Mouse (Mus musculus) thymus, adult 18-20 months (tissue): Measurements from ENCODE around the gene Rpl36a-ps1.

Source experiments
- DNase-seq, 2 experiments: peaks; one replicate each; pipeline ENCODE4 v3.0.0; 2022; ENCODE audit warnings: mixed read lengths in 2 of 2

Gene Rpl36a-ps1

GRCm38 (mm10) chr14:98951626-98952290 is 42.4 kb downstream of the Rpl36a-ps1 start:
- no peak for DNase-seq
